Mouse (Mus musculus): ENCODE measurements at regions not wholly inside any gene's neighbourhood (a gene's known extent, or its start where the extent isn't known, plus 50 kb on each side); places are given as distances from the start of the nearest gene placed in this dataset.
A peak's percentile ranks its signal among the peaks of the same experiment; 100 is the strongest.
"Not testable (repeated sequence)": the region's sequence is repeated elsewhere in the genome, so short reads cannot be mapped to it uniquely, and the experiment has no call there.

DNA sequence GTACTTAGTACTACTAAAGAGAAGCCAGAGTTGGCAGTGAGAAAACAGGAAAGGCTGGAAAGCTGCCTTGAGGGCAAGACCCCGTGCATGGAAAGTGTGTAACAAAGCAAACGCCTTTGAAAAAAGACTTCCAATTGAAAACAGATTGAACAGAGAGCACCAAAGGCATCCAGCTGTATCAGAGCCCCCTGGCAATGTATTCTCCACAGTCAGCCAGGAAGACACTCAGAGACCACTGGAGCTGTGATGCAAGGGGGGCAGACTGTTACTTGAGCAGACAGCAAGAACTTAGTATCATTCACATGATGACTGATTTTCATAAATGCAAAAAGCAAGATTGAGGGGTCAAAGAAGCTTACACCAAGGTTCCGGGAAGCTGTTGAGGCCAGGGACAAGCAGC, 146.2 kb upstream of the Hes1 start:
- DNase-seq (ENCODE audit: low spot score): no peak

DNA sequence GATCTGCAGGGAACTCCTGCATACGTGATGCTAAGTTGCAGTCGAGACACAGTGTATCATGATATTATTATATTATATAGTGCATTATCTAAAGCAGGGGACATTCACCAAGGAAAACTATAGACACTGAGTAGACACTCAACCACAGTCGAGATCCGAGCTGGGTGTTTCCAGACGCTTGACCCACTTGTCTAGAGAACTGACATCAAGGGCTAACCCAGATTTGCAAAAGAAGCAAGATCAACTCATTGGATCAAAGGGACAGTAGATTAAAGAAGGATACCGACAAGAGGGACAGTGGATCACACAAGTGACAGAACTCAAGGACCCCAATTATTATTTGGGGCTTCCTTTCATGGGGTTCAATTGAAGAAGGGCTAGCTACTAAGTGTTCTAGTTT, 145.8 kb upstream of the Hes1 start:
- no peak for DNase-seq (ENCODE audit: low spot score)

DNA sequence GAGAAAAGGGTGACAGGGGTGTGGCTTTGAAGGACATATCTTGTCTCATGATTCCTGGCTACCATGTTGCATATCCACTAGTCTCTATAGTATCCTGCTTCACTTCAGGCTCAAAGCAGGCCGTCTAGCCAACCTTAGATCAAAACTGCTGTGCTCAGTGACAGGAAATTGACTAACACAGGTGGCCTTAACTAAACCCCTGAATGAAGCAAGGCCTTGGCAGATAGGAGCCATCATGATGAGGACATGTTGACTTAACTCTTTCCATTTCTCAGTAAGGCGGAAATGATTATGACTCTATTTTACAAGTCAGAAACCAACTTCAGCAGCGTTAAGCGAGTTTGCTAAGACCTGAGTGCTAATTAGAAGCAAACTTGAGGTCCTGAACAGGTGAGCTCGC, 143.2 kb upstream of the Hes1 start:
- no peak for DNase-seq (ENCODE audit: low spot score)

DNA sequence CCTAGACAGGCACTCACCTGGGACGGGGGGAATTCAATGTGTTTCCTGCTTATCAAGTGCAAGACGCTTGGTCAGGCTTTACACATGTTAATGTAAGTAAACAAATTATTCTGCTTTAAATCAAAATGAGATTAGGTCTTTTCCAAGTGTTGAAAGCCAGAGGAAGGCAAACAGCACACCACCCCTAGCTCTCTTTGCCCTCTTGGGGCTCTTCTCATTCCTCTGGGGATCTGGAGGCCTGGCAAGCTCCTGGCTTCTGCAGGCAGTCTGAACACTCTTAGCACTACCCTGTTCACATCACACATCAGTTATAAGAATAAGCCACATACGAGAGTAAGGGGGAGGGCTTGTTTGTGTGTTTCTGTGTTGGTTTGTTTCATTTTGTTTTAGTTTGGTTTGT, 142.8 kb upstream of the Hes1 start:
- DNase-seq (ENCODE audit: low spot score): no peak

DNA sequence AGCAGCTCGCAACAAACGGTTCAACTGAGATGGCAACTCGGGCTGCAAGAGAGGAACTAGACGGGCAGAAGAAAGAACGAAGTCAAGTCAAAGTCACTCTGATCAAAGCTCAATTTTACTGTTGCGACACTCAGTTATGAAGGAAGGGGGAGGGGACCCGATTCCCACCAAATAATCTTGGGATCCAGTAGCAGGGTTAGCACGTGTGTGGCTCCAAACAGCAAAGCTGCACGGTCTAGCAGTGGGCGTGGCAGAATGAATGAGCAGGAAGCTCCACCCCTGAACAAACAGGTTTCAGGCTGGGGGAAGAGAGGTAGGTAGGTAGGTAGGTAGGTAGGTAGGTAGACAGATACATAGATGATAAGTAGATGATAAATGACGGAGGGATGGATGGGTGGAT, 136.9 kb upstream of the Hes1 start:
- DNase-seq (ENCODE audit: low spot score): not testable (repeated sequence)

DNA sequence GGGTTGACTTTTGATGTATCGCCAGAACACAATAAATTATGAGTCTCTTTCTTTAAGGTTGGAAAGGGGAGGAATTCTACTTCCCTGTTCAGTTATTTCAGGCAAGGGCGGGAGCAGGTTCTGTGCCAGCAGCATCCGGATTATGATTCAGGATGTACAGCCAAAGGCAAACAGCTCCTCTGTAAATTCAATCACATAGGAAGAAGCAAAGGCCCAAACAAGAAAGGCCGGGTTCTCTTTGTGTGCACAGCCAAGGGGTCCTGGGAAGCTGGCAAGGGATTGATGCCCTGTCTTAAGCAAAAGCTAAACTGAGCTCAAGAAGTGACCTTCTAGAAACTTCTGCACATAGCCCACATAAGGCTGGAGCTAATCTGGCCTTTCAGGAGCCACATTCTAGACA, 135.9 kb upstream of the Hes1 start:
- no peak for DNase-seq (ENCODE audit: low spot score)

DNA sequence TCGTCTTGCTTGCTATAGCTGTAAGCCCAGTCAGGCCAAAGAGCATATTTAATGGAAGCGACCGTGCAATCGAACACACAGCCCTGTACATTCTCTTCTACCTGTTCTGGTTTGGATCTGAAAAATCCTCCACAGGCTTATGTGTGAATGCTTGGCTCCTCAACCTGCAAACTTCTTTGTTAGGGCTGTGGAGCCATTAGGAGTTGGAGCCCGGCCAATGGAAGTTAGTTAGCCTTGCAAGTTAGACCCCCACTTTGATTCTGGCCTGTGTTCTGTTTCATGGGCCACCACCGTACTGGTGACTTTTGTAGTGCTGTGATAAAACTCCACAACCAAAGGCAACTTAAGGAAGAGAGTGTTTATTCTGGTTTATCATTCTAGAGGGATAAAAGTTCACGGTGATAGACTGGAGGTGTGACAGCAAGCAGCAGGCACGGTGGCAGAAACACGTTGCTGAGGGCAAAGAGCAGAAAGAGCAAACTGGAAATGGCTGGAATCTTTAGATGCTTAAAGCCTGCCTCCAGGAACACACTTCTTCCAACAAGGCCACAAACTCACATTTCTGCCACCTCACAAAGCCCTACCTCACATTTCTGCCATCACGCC, 132.3 kb upstream of the Hes1 start:
- no peak for DNase-seq (ENCODE audit: low spot score)

DNA sequence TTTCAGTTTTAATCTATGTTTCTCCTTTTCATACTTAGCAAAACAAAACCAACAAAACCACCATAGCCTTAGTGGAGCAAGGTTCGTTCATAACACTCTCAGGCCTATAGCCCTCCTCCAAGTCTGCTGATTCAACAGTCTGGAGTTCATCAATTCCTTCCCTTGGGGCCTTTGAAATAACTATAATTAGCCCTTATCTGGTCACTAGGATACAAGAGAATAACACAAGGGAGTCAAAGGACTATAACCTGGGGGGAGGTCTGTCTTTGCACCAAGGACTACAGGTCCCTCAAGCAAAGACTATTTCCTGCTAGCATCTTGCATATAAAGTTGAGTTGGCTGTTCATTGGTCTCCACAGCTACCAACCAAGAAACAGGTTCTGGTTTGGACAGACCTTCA, 129.5 kb upstream of the Hes1 start:
- DNase-seq (ENCODE audit: low spot score): no peak

DNA sequence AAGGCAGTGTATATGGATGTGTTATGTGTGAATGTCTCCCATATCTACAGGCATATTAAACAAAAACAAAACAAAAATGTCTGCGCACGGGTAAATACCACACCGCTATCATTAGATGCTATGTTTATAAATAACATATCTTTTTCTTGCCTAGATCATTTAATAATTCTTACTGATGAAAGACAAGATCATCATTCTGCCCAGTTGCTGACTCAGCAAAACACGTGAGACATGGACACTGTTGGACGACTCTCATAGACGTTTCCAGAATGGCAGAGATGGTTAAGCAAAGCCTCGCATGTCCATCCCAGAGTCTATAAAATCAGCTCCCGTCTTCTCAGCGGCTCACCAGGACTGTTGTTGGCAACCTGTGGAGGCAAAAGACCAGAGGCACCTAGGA, 125.5 kb upstream of the Hes1 start:
- DNase-seq (ENCODE audit: low spot score): no peak

DNA sequence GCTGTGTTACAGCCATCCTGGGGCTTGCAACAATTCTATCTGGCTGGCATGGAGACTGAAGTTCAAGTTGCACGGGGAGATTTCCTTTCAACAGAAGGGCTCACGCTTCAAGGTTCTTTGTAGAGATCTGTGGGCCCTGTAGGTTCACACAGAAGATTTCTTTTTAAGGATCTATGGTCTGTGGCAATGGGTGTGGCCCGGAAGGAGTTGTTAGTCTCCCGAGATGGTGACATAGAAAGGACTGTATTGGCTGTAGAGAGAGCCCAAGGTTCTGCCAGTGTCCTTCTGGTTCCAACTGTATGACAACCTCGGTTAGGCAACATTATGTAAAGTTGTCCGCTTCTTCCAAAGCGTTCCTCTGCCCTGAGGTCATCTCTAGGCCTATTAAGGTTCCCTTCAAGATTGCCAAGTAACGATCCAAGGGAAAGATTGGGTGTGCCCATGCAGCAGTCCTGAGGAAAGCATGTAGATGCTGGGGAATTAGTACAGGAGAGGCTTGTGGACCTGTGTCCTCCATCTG, 124.8 kb upstream of the Hes1 start:
- no peak for DNase-seq (ENCODE audit: low spot score)

DNA sequence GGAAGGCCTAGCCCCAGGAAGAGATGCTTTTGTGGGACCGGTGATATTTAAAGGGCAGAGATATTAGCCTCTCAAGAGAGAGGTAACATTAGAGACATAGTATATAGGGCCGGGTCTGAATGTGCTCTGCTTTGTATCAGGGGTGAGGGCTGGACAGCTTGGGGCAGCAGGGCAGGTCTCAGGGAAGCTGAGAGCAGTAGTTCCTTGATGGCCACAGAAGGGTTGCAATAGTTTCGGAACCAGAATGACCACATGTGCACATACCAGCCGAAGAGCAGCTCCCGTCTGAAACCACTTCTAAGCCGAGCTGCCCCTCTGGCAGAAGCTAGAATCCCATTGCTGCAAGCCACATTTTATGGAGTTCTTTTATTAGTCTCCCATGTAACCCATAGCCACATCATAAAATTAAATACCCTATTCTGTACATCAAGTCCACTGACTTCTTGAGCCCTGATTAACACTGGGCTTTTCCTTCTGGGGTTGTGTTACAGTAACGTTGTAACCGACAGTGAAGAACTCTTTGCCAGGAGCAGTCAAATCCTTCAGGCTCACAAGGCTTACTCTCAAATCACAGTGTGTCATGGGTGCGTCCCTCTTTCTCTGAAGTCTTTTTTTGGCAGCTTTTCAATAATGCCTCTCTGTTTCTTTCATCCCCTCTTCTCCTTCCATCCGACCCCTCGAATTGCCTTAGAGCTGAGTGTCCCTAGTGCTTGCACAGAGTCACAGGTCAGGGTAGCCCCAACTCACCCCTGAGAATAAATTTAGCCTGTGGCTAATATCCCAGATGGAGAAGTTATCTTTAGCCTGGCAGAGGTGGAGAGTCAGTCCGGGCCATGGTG, 124.1 kb upstream of the Hes1 start:
- no peak for DNase-seq (ENCODE audit: low spot score)

DNA sequence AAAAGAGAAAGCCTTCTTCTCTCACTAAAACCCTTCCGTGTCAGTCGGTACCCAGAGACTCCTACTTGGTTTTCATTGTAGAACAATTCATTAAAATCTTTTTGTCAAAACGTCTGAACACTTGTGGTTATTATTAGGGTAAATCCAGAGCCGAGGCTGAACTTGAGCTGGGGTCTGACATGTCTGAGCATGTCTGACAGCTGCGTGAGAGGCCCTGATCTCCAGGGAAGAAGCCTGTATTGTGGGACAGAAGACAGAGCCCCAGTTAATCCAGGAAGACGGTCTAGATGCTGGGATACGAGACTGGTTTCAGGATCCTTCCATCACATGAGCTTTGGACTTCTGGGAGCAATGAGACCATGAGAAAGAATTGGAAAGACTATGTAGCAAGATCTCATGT, 122.1 kb upstream of the Hes1 start:
- DNase-seq (ENCODE audit: low spot score): no peak

DNA sequence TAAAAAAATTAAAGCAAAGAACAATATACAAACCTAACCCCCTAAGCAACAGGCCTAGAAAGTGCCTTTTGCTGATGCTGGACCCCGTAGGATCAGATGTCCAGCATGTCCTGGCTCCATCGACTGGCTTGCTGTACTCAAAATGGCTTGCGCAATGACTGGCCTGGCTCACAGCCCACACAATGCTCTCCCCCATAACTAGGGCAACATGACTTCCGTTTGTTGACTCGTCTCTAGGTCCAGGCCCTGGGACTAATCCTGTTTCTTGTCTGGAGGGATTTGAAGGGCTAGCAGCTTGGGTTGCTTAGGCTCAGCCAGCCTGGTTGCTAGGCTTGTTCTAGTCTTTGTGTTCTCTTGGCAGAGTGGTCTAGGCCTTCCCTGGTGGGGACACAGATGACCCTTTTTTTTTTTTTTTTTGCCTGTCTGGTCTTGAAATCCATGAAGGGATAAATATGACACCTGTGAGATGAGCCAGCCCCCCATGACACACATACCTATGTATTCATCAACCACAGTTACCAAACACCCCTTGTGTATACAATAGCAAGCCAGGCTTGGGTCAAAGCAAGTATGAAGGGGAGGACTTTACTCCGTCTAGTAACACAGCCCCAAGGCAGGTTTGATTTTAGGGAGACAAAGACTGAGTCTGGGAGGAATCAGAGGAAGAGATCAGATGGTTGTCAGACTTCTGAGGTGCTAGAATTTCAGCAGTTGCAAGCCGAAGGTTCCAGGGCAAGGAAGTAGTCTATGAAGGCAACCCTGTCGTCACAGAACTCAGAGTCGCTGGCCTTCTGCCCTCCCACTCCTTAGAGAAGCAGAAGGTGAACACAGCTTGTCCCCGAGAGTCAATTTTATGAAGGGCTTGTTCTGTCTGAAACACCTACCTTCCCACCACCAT, 120.0 kb upstream of the Hes1 start:
- DNase-seq (ENCODE audit: low spot score): no peak

DNA sequence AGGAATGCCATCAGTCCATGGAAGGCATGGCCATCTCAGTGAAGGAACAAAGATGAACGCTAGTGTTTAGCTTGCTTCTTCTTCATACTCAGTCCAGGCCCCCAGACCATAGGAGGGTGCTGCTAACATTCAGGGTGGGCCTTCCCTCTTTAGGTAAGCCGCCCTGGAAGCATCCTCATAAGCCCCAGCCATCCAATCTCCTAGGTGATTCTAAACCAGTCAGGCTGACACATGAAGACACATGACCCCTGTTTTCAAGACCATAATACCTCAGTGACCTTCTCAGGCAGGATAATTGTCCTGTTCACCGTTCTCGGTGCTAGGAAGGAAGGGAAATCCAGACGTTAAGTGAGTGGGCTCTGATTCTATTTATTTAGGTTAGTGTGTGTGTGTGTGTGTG, 119.2 kb upstream of the Hes1 start:
- no peak for DNase-seq (ENCODE audit: low spot score)

DNA sequence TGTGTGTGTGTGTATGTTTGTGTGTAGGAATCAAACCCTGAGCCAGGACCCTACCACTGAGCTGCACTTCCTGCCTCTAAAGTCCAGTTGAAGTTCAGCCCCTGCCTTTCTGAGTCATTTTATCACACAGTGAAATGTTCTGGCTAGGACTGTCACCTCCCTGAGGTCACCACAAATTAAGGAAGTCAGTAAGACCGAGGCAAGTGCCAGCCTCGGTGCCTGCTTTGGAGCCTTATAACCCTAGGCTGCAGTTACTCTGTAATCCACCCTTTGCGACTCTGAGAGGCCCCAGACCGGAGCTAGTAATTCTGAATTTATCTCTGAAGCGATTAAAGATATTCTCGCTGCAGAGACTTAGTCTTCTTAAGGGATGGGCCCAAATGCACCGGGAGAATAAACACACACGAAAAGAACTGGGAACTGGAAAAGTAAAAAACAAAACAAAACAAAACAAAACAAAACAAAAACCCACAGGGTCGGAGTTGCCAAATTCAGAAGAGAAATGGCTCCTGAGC, 118.8 kb upstream of the Hes1 start:
- DNase-seq (ENCODE audit: low spot score): no peak

DNA sequence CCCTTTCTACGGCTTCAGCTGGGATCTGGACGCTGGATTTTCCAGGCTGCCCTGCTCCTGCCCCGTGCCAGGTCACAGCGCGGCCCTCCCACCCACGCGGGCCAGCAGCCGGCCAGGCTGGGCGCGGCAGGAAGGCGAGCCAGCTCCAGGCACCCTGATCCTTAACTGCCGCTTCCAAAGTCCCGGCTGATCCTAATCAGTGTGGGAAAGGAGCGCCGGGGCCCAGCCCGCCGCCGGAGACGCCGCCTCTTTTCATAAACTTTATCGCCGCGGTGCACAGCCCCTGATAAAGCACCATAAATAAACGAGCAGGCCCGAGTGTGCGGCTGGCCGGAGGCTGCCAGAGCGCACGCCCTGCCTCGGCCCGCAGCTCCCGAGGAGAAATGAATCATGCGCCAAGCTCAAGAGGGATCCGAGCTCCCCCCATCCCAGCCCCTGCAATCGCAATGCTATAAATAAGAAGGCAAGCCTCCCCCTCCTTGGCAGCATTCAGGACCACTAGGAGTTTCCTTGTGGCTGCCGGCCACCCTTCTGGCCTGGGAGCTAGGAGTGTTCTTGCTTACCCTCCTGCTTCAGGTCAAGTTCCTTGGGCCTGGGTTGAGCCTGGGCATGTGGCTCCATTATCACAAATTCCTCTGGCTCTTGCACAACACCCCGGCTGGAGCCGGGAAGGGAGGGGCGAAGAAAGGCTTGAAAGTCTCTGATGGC, 118.1 kb upstream of the Hes1 start:
- DNase-seq (ENCODE audit: low spot score): peak; percentile 23

DNA sequence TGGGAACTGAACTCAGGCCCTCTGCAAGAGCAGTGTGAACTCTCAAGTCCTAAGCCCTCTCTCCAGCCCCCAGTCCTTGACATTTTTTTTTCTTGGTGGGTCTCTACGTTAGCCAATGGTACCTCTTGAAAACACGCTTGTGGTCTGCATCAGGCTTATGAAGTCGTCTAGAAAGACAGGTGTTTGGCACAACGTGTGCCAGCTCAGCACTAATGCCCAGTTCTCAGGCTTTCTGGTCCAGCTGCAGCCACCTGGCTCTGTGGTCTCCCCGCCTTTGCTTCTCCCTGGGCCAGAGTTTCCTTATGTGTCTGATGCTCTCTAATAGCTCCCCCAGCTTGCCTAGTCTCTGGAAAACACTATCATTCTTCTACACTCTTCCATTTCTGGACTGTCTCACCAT, 117.2 kb upstream of the Hes1 start:
- no peak for DNase-seq (ENCODE audit: low spot score)

DNA sequence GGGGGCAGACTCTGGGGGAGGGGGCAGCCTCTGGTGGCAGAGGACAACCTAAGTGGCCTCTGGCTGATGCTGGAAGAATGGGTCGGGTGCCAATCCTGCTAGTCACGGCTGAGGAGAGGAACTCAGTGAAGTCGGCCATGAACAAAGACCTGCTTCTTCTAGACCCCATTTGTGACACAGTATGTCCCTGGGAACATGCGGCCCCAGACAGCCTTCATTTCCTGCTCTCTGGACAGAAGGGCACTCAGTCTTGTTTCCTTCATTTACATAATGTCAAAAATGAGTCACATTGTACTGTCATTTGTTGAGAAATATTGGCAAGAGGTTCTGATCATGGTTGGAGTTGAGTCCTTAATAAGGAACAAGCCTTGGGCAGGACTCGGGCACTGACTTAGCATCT, 116.5 kb upstream of the Hes1 start:
- no peak for DNase-seq (ENCODE audit: low spot score)

DNA sequence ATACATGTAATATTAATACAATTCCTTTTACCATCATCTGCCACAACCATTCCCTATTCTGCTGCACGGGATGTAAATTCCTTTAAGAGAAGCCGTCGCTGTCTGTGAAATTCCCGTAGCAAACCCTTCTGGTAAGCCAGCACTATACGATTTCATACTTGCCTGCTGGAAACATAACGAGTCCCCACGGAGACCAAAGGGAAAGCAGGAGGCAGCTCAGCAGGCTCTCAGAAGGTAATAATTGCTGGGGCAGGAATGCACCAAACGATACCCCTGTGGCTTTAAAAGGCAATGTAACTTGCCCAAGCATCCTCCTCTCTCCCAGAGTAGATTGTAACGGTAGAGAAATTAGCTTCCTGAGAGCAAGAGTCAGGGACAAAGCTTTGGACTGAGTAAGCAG, 114.0 kb upstream of the Hes1 start:
- DNase-seq (ENCODE audit: low spot score): no peak

DNA sequence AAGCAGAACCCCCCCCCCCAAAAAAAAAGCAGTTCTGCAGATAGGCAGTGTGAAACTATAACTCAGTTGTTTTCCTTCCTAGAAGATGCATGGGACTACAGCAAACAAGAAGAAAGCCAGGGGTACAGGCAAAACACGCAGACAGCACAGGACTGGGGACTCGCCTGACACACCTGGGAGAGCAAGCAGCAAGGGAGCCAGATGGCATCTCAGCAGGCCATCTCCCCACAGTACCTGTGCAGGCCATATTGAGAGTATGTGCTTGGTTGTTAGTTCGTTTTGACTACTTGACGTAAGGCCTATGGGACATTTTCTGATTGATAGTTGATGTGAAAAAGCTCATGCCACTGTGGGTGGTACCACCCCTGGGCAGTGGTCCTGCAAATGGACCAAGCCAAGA, 113.4 kb upstream of the Hes1 start:
- no peak for DNase-seq (ENCODE audit: low spot score)

DNA sequence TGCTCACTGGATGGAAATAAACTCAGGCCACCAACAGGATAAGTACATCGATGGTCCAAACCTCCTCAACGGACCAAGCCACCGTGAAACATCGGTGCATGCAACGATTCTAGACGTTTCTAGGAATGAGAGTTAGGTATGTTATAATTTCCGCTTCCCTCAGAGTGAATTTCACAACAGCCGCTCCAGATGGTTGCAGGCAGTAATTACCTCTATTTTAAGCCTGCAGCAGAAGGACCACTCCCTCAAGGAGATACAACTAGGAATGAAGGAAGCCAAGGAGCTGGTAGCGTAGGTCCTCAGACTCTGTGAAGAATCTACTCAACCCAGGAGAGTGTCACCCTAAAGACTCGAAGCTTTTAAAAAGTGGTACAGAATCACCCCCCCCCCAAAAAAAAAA, 109.5 kb upstream of the Hes1 start:
- DNase-seq (ENCODE audit: low spot score): no peak

DNA sequence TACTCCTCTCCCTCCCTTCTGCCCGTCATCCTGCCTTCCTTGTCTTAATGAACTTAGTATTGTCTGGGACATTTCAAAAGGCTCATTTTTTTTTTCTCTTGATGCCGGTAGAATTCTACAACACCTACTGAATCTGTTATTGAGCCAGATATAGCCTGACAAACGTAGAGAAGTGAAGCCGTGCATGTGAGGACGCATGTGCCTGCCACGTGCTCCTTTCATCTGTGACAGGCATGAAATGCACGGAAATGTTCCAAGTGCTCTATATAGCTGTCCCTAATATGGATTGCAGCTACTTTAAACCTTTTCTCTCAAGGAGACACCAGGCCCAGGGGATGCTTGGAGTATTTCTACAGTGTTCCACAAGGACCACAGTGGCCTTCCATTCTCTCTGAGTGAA, 107.3 kb upstream of the Hes1 start:
- no peak for DNase-seq (ENCODE audit: low spot score)
